Mouse (Mus musculus) midbrain, embryonic 16.5 days (tissue): ENCODE measurements at regions not wholly inside any gene's neighbourhood (a gene's known extent, or its start where the extent isn't known, plus 50 kb on each side); places are given as distances from the start of the nearest gene placed in this dataset.

Source experiments
- ATAC-seq: fragments of 200-750 bp; cut with Nextera tagmentation; 2 replicates; pipeline ENCODE4 v1.8.0; 2017; ENCODE audit warnings: moderate TSS enrichment
- H3K27ac ChIP-seq: fragments of 300-500 bp; sonication (generic); 2 replicates; pipeline ENCODE4 v1.5.1; 2014; ENCODE audit warnings: mild to moderate bottlenecking, low read length, mixed read lengths
- H3K27me3 ChIP-seq: fragments of 300-500 bp; sonication (generic); 2 replicates; pipeline ENCODE4 v1.6.1; 2014; ENCODE audit warnings: low read depth, low read length, mixed read lengths; ENCODE audit not compliant: control insufficient read depth, insufficient read depth
- H3K36me3 ChIP-seq: fragments of 300-500 bp; sonication (generic); 2 replicates; pipeline ENCODE4 v1.6.1; 2014; ENCODE audit warnings: mild to moderate bottlenecking, low read length, moderate library complexity, mixed read lengths; ENCODE audit not compliant: control insufficient read depth, insufficient read depth
- H3K4me1 ChIP-seq: fragments of 300-500 bp; sonication (generic); 2 replicates; pipeline ENCODE4 v1.6.1; 2014; ENCODE audit warnings: mild to moderate bottlenecking, low read length, mixed read lengths; ENCODE audit not compliant: control insufficient read depth, insufficient read depth
- H3K4me2 ChIP-seq: fragments of 300-500 bp; sonication (generic); 2 replicates; pipeline ENCODE4 v1.6.1; 2014; ENCODE audit warnings: mild to moderate bottlenecking, low read length, mixed read lengths
- H3K4me3 ChIP-seq: fragments of 300-500 bp; sonication (generic); 2 replicates; pipeline ENCODE4 v1.5.1; 2014; ENCODE audit warnings: low read depth, mild to moderate bottlenecking, low read length, moderate library complexity, mixed read lengths
- H3K9ac ChIP-seq: fragments of 300-500 bp; sonication (generic); 2 replicates; pipeline ENCODE4 v1.6.1; 2014; ENCODE audit warnings: low read depth, low read length, mixed read lengths
- H3K9me3 ChIP-seq: fragments of 300-500 bp; sonication (generic); replicated peaks from 2 replicates; pipeline ENCODE4 v1.6.1; 2014; ENCODE audit warnings: mild to moderate bottlenecking, low read length, mixed read lengths; ENCODE audit not compliant: control insufficient read depth, poor library complexity, severe bottlenecking
- WGBS: fragments of 180-500 bp; shearing (Covaris S2); extraction: QIAGEN DNeasy Blood & Tissue Kit; methylation state at CpG from one replicate; pipeline ENCODE4 v1.1.7; 2014; 5-methylcytosine and 5-hydroxymethylcytosine counted together

- WGBS: 84% methylated on average over 3 of the region's 3 CpGs
Observed at GRCm38 (mm10) chr3:80256383-80256782, 372.1 kb downstream of the Fam198b start.

GRCm38 (mm10) chr3:80263095-80263494, 378.8 kb downstream of the Fam198b start:
- 0 out of 2 replicates have a peak, but pooled peaks have one; percentile 45 for ATAC-seq
- WGBS: 57% methylated on average over 2 of the region's 2 CpGs

More at GRCm38 (mm10) chr3:80256383-80256782, 372.1 kb downstream of the Fam198b start:
- H3K4me1 ChIP-seq: no peaks in the 10 kb centered on the region
- no peaks in the 10 kb centered on the region for H3K27me3 ChIP-seq
- no peaks in the 10 kb centered on the region for H3K36me3 ChIP-seq
- H3K9me3 ChIP-seq: no peaks in the 10 kb centered on the region
- H3K4me3 ChIP-seq: no peak overlapping the region
- no peak for ATAC-seq
- no peak overlapping the region for H3K4me2 ChIP-seq
- no peak overlapping the region for H3K9ac ChIP-seq
- no peak overlapping the region for H3K27ac ChIP-seq

GRCm38 (mm10) chr3:80284656-80285055, 400.3 kb downstream of the Fam198b start:
- Histone ChIP-seq H3K4me2 (no peak overlapping the region), H3K9me3 (no peaks in the 10 kb centered on the region), H3K36me3 (no peaks in the 10 kb centered on the region), H3K27me3 (no peaks in the 10 kb centered on the region), H3K27ac (no peak overlapping the region), H3K9ac (no peak overlapping the region), H3K4me1 (no peaks in the 10 kb centered on the region), H3K4me3 (no peak overlapping the region)
- 92% methylated on average over 1 of the region's 1 CpGs for WGBS
- ATAC-seq: no peak

More at GRCm38 (mm10) chr3:80263095-80263494, 378.8 kb downstream of the Fam198b start:
- Histone ChIP-seq H3K36me3 (no peaks in the 10 kb centered on the region), H3K27me3 (no peaks in the 10 kb centered on the region), H3K4me1 (no peaks in the 10 kb centered on the region), H3K27ac (no peak overlapping the region), H3K9ac (no peak overlapping the region), H3K4me3 (no peak overlapping the region), H3K4me2 (no peak overlapping the region), H3K9me3 (no peaks in the 10 kb centered on the region)

- H3K4me3 ChIP-seq: no peak overlapping the region
- H3K27me3 ChIP-seq: no peaks in the 10 kb centered on the region
- H3K9ac ChIP-seq: no peak overlapping the region
- H3K4me1 ChIP-seq: no peaks in the 10 kb centered on the region
- no peak overlapping the region for H3K4me2 ChIP-seq
- no peak overlapping the region for H3K27ac ChIP-seq
- H3K36me3 ChIP-seq: no peaks in the 10 kb centered on the region
- WGBS: 82% methylated on average over 3 of the region's 3 CpGs
- no peak for ATAC-seq
- H3K9me3 ChIP-seq: no peaks in the 10 kb centered on the region
Observed at GRCm38 (mm10) chr3:80285246-80285645, 400.9 kb downstream of the Fam198b start.

GRCm38 (mm10) chr3:80293485-80293884, 409.2 kb downstream of the Fam198b start:
- Histone ChIP-seq H3K4me1 (no peaks in the 10 kb centered on the region), H3K4me2 (no peak overlapping the region), H3K9me3 (no peaks in the 10 kb centered on the region), H3K9ac (no peak overlapping the region), H3K27ac (0 out of 2 replicates have a peak overlapping the region, but pooled peaks have one; percentile 5), H3K36me3 (no peaks in the 10 kb centered on the region), H3K4me3 (no peak overlapping the region), H3K27me3 (no peaks in the 10 kb centered on the region)
- WGBS: 52% methylated on average over 4 of the region's 4 CpGs
- ATAC-seq: 0 out of 2 replicates have a peak, but pooled peaks have one; percentile 68

- H3K27me3 ChIP-seq: no peaks in the 10 kb centered on the region
- H3K4me3 ChIP-seq: no peak overlapping the region
- no peaks in the 10 kb centered on the region for H3K9me3 ChIP-seq
- H3K9ac ChIP-seq: no peak overlapping the region
- no peak overlapping the region for H3K4me2 ChIP-seq
- 66% methylated on average over 4 of the region's 4 CpGs for WGBS
- H3K36me3 ChIP-seq: no peaks in the 10 kb centered on the region
- ATAC-seq: no peak
- H3K27ac ChIP-seq: no peak overlapping the region
- H3K4me1 ChIP-seq: no peaks in the 10 kb centered on the region
Observed at GRCm38 (mm10) chr3:80307632-80308031, 423.3 kb downstream of the Fam198b start.

- WGBS: 56% methylated on average over 4 of the region's 4 CpGs
- Histone ChIP-seq H3K4me3 (no peak overlapping the region), H3K9ac (no peak overlapping the region), H3K4me2 (no peak overlapping the region), H3K4me1 (no peaks in the 10 kb centered on the region), H3K9me3 (no peaks in the 10 kb centered on the region), H3K27me3 (no peaks in the 10 kb centered on the region), H3K27ac (no peak overlapping the region), H3K36me3 (no peaks in the 10 kb centered on the region)
- ATAC-seq: no peak
Observed at GRCm38 (mm10) chr3:80309931-80310330, 425.6 kb downstream of the Fam198b start.

GRCm38 (mm10) chr3:80311689-80312088, 427.4 kb downstream of the Fam198b start:
- no peak overlapping the region for H3K9ac ChIP-seq
- 87% methylated on average over 2 of the region's 2 CpGs for WGBS
- H3K4me2 ChIP-seq: no peak overlapping the region
- no peaks in the 10 kb centered on the region for H3K36me3 ChIP-seq
- no peak for ATAC-seq
- no peak overlapping the region for H3K27ac ChIP-seq
- H3K4me1 ChIP-seq: no peaks in the 10 kb centered on the region
- no peak overlapping the region for H3K4me3 ChIP-seq
- no peaks in the 10 kb centered on the region for H3K9me3 ChIP-seq
- H3K27me3 ChIP-seq: no peaks in the 10 kb centered on the region

- no peak for ATAC-seq
- Histone ChIP-seq H3K36me3 (no peaks in the 10 kb centered on the region), H3K27me3 (no peaks in the 10 kb centered on the region), H3K9ac (no peak overlapping the region), H3K4me1 (no peaks in the 10 kb centered on the region), H3K9me3 (no peaks in the 10 kb centered on the region), H3K4me2 (no peak overlapping the region), H3K4me3 (no peak overlapping the region), H3K27ac (no peak overlapping the region)
- 42% methylated on average over 3 of the region's 3 CpGs for WGBS
Observed at GRCm38 (mm10) chr3:80322291-80322690, 438.0 kb downstream of the Fam198b start.
